Mouse (Mus musculus): ENCODE measurements around the gene Dnajb4.

Dnajb4 gene

DNA sequence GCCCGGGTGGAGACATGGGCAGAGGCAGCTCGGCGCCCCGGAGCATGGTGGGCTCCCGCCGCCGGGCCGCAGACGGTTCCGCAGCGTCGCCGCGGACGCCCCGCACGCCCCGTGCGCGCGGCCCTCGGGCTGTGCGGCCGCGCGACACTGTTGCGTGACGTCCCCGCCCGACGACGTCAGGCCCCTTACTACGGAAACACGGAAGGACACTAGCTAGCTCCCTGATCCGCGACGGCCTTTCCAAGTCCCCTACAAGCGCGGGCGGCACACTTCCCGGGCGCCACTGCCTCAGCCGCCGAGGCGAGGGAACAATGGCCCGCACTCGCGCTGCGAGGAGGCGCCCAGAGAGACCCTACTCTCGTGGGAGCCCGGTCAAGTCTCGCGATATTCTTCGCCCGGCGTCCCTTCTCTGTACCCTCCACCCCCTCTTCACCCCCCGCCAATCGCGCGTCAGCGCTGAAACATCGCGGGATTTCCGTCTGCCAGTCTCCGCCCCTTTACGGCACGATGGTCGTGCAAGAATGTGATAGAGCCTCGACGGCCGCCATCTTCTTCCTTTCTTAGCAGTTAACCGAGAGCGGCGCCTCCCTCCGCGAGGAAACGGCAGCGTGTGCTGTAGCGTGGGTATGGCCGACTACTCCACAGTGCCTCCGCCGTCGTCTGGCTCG lies at the start of gene Dnajb4, which contains the start of gene Fubp1:
Gene Dnajb4 (minus strand): TSS at position 336 of the 668 bp plus-strand sequence.
Gene Fubp1 (plus strand): TSS at position 456 of the 668 bp plus-strand sequence.
- peak; percentile 97 to 99 for DNase-seq (ENCODE audit: low spot score in 2 of 2)

DNA sequence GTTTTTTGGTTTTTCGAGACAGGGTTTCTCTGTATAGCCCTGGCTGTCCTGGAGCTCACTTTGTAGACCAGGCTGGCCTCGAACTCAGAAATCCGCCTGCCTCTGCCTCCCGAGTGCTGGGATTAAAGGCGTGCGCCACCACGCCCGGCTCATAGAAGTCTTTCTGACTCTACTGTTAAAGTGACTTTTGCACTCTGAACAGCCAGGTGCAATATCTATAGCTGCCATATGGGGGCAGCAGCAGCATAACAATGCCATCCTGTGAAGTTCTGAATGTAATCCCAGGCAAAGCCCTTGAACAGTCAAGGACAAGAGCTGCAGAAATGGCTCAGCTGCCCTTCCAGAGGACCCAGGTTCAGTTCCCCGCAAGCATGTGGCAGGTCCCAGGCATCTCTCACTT lies 49.3 kb upstream of the Dnajb4 start:
- peak; percentile 65 to 72 for DNase-seq (ENCODE audit: low spot score in 2 of 2)

DNA sequence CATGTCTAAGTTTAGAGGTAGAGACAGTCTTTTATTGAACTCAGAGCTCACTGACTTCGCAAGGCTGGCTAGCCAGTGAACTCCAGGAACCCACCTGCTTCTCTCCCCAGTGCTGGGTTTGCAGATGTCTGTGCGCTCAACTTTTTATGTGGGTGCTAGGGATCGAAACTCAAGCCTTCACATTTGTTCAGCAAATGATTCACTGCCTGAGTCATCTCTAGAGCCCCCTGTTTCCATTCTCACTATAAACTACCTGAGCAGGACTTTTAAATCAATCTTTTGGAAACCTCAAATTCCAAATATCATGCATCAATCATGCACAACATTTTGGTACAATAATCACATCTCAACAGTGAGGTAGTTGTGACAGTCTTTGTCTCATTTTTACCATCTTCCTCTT lies 47.4 kb upstream of the Dnajb4 start:
- DNase-seq (ENCODE audit: low spot score in 2 of 2): no peak

DNA sequence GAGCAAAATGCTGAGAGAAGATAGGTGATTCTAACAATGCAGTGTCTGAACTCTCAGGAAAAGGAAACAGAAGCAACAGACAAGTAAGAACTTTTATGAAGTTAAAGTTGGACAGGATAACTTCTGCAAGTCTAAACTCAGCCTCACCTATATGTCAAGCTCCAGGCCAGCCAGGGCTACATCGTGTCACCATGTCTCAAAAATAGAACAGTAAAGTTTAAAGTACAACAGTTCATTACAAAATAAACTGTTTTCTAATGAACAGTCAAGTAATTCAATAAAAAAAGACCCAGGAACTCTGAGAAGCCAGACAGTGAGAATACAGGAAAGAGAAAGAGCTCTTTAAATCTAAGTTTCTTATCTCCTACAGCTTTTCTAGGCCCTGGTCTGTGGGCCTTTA lies 40.4 kb upstream of the Dnajb4 start:
- no peak for DNase-seq (ENCODE audit: low spot score in 2 of 2)

DNA sequence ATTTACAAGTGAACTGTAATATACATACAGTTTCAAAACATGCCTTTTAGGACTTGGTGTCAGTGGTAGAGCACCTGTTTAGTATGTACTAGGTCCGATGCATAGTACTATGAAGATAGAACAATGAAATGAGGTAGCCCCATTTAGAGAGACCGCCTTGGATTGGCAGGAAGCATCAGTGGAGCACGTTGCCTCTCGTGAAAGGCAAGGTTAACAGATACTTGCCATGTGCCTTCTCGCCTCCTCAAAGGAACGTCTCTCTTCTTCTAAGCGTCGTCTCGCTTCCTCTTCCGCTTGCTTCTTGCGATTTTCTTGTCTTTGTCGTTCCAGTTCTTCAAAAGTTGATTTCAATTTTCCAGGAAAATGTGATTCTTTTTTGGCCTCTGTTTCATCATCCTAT lies 37.6 kb upstream of the Dnajb4 start:
- DNase-seq (ENCODE audit: low spot score in 2 of 2): no peak

DNA sequence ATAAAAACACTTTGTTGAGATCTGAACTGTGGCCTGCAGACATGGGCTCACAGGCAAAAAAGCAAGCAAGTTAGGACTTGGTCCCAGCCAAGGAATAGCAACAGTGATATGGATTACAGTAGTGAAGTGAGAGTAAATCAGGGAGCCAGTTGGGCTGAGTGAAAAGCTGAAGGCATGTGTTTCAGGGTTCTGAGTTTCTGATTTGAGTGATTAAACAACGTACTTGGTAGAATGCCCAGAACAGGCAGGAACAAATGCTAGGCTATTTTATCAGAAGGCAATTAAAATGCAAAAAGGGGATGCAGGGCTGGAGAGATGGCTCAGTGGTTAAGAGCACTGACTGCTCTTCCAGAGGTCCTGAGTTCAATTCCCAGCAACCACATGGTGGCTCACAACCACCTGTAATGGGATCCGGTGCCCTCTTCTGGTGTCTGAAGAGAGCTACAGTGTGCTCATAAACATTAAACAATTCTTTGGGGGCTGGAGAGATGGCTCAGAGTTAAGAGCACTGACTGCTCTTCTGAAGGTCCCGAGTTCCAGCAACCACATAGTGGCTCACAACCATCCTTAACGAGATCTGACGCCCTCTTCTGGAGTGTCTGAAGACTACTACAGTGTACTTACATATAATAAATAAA lies 35.3 kb upstream of the Dnajb4 start:
- no peak for DNase-seq (ENCODE audit: low spot score in 2 of 2)

DNA sequence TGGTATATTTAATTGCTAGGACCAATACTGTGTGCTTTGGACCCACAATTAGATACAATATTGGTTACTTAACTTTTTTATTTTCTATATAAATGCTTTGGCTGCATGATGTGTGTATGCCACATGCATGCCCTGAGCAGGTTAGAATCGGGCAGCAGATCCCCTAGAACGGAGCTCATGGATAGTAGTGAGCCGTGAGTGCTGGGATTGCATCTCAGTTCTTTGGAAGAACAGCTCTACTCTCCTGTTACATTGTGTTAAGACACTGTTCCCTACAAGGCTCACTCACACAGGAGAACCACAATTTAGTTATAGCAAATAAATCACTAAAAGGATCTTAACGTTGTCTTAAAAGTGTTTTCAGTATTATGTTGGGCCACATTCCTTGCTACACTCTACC lies 33.2 kb upstream of the Dnajb4 start:
- DNase-seq (ENCODE audit: low spot score in 2 of 2): no peak

DNA sequence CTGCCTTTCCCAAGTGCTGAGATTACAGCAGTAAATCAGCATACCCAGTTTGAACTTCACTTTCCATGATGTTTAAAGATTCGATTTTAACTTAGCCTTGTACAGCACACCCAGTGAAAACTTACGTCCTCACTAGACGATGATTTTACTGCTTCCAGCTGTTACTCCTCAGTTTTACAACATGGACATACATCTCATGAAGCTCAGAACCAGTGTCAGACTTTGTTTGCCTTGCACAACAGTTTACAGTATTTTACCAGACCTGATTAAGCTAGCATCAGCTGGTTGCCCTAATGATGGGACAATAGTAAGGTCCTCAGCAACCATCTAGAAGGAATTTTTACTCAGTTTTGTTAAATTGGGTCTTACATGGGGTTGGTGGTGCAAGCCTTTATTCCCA lies 31.0 kb upstream of the Dnajb4 start:
- no peak for DNase-seq (ENCODE audit: low spot score in 2 of 2)

DNA sequence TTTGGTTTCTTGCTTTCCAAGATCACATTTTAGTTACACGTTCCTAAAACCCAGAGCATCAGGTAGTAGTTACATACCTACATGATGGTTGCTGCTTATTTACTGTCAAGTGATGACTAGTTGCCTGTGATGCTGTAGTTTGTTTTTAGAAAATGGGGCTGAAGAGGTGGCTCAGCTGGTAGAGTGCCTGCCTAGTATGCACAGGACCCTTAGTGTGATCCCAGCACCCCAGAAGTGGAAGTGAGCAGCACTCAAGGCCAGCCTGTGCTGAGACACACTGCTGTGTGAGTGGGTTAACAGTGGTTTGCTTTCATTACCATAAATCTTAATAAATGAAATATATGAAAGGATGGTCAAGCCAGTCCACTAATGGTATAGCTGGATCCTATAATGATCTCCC lies 29.5 kb upstream of the Dnajb4 start:
- DNase-seq (ENCODE audit: low spot score in 2 of 2): no peak

DNA sequence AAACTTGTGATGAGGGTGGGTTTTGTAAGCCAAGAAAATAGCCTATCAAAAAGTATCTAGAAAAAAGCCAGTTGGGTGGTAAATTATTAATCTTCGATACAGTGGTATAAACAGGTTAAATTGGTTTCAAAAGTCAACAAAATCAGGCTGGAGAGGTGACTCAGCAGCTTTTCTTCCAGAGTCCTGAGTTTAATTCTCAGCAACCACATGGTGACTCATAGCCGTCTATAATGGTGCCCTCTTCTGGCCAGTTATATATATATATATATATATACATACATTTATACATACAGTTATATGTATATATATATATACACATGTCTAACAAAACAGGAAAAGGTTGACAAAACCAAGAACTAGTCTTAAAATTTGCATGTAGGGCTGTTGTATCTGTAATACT lies 28.7 kb upstream of the Dnajb4 start:
- DNase-seq (ENCODE audit: low spot score in 2 of 2): no peak

DNA sequence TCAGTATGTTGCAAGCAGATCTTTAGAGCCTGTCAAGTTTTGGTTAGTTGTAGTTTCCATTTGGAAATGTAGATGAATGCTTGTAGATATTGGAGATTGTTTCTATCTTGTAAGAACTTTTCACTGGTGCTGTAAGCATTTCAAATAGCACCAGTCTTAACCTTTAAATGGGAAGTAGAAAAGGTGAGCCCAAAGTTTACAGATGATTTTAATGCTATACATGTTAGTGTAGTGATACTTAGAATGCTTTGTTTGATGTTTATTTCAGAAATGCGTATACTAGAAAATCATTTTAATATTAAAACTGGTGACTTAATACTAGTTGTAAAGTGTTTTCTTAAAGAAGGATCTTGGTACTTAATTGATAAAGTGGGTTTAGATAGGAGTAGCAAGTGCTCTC lies 25.7 kb upstream of the Dnajb4 start:
- DNase-seq (ENCODE audit: low spot score in 2 of 2): no peak

DNA sequence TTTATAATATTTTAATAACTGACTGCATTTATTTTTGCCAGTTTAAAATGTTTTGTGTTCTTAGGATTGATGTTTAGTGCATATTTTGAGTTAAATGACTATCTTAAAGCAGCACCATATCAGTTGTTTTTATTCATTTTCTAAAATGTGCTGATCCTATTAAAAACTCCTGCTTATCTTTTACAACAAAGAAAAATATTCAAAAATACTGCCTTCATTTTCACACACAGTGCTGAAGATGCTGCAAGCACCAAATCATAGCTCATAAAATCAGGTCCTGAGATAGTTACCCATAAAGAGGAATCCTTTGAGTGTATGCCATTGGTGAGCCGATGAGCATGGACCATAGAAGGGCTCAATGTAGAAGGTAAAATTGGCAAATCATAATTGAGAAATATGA lies 25.1 kb upstream of the Dnajb4 start:
- no peak for DNase-seq (ENCODE audit: low spot score in 2 of 2)

DNA sequence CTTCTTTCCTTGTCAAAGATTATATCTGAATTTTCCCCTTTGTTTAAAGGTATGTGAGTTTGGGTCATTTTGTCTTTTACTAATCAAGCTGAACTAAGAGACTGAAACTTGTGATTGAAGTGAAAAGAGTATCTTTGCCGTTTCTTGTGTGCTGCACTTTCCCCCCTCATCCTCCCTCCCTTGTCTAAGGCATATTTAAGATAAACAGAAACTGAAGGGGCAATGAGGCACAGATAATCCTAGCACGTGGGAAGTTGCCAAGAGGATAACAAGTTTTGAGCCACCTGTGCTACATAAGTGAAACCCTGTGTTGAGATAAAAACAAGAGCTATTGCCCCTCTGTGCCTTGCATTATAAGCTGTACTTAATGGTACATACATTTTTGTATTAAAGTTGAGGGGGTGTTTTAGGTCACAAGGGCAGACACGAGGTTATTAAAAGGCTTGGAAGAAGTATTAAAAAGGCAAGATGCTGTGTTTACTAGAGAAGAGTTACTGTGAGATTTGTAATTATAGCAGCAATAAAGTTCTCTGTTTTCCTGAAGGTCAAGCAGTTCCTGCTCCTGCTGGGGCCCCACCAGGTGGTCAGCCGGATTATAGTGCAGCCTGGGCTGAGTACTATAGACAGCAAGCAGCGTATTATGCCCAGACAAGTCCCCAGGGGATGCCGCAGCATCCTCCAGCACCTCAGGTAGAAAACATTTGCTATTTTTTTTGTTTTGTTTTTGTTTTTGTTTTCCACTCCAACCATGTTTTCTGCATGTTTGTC lies 21.4 kb upstream of the Dnajb4 start:
- DNase-seq (ENCODE audit: low spot score in 2 of 2): no peak

DNA sequence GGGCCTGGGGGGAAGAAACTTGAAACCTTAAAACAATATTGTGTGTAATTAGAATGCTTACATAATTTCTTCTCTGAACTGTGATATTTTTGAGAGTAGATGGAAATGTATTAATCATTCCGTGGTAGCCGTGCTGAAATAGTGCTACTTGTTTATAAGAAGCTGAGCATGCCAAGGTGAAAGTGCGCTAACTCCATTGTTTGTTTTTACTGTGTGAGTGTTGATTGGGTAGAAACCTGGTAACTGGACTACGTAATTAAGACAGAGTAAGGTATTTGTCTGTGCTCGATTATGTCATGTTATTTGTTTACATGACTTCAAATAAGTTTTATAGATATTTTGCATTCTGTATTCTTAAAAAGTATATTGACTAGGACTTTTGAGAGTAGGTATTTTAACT lies 19.2 kb upstream of the Dnajb4 start:
- no peak for DNase-seq (ENCODE audit: low spot score in 2 of 2)

DNA sequence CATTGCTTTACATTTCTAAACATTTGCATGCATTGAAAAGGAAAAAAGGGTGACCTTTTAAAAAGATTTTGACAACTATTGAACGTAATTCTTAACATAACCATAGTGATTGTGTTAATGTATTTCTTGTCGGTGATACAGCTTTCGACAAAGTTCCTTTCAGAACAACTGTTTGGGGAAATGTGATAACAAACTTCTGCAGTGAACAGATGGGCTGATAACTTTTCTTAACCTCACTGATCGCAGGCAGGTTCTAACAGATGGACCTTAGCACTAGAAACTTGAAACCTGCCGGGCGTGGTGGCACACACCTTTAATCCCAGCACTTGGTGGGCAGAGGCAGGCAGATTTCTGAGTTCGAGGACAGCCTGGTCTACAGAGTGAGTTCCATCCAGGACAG lies 18.7 kb upstream of the Dnajb4 start:
- no peak for DNase-seq (ENCODE audit: low spot score in 2 of 2)

DNA sequence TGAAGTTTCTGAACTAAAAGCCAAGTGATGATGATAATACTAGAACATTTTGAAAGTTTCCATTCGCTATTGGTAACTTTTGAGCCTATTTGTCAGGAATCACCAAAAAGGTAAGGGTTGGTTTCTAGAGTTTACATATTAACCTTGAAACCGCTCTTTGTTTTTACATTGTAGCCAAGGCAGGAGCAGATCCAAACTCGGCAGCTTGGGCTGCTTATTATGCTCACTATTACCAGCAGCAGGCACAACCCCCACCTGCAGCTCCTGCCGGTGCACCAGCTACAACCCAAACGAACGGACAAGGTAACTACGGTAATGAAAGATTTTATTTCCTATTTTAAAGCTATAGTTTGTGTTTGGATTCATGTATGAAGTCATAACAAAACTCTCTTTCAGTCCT lies 15.8 kb upstream of the Dnajb4 start:
- DNase-seq (ENCODE audit: low spot score in 2 of 2): no peak

DNA sequence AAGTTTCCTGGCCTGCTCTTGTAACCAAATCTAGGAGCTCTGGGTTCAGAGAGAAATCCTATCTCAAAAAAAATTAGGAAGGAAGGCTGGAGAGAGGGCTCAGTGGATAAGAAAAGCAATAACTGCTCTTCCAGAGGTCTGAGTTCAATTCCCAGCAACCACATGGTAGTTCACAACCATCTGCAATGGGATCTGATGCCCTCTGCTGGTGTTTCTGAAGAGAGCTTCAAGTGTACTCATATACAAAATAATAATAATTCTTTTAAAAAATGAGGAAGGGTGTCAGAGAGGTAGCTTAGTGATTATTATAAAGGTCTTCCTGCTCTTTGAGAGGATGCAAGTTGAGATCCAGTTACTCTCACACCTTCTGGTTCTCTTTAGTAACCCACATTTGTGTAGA lies 14.8 kb upstream of the Dnajb4 start:
- no peak for DNase-seq (ENCODE audit: low spot score in 2 of 2)

DNA sequence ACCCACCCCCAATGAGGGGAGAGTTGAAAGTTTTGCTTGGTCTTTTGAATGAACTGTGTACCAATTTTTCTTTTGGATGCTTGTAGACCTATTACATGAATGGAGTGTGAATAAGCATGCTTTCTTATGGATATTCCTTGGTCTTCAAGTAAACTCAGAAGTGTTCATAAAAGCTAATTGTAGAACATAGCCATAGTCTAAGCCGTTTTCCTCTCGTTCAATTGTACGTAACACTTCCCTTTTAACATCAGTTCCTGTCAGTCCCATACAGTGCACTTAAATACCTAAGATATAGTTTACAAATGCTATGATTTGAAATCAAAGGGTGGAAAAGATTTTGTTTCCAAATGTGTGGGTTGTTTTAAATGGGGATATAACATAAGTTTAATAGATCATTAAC lies 3.3 kb upstream of the Dnajb4 start:
- no peak for DNase-seq (ENCODE audit: low spot score in 2 of 2)

DNA sequence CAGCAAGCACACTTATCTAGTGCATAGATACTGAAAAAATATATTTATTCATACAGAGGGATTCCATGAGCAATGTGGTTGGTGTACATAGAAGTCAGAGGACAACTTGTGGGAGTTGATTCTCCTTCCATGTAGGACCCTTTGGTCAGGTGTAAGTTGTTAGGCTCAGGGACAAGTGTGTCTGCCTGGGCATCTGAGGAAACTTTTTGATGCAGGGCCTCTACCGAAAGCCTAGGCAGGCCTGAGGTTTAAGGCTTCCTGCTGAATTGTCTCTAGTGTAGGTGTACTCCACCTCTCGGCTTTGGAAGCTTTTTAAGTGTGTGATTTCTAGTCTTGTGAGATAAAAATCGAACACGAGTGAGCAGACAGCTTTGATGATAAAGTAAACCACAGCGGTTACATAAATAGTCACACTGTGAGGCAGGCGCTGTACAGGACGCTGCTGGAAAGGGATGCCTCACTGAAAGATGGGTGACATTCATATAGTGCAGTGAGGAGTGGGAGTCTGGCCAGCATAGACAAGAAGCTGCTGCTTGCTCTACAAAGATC lies 1.7 kb upstream of the Dnajb4 start:
- DNase-seq (ENCODE audit: low spot score in 2 of 2): no peak

DNA sequence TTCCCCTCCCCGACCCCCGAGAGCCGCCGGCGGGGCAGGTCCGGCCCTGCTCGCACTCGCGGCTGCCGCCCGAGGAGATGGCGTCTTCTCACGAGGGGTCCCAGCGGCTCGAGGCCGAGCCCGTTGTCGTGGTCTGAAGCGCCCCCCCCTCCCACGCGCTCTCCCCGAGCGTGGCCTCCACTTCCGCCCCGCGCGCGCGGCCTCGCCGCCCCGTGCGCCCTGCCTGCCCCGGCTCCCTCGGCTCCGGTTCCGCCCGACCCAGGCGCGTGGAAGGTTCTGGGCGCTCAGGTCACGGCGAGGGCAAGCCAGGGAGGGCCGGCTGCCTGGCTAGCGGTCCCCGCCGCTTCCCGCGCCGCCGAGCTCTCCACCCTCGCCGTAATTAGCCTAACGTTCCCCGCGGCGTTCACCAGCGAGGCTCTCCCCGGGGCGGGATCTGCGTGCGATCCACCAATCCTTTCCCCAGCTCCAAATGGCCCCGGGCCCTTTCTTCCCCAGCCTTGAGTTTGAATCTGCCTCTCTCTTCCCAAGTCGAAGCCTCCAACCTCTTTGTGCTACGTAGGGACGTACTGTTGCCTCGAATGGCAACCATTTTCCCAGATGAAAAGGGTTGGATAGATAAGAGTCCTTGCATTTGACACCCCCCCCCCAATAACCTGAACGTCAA lies 758 bp upstream of the Dnajb4 start:
- DNase-seq (ENCODE audit: low spot score in 2 of 2): peak; percentile 48 to 54

DNA sequence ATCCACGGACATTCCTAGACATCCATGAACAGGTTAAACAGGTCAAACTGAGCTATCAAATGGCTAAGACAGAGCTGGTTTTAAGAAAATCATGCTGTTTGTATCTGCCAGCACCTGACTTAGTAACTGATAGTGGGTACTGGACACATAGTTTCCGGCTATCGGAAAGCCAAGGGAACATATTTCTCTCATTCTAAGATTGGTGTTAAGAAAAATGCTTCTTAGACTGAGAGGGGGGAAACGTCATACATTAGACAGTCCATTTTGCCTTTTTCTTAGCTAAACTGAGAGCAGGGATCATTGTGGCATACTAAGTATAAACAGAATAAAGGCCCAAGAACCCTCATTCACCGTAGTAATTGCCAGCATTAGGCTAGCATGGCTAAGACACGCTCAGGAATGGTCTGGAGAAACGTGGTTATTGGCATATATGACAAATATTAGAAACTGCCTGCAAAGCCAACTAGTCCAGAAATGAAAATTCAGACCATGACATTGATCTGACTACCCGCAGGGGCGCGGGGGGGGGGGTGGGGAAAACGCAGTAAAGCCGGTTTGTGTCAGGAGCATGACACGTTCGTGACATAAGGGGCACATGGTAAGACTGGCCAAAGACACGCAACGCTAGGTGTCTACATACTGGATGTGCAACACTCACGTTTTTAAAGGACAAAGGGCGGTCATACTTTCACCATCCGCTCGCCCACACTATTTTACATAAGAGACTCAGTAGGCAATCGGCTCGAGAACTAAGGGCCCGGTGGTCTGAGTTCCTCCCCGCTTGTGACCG lies 730 bp downstream of the Dnajb4 start:
- no peak for DNase-seq (ENCODE audit: low spot score in 2 of 2)
